Mouse (Mus musculus): ENCODE data around the gene Grm3.

DNA sequence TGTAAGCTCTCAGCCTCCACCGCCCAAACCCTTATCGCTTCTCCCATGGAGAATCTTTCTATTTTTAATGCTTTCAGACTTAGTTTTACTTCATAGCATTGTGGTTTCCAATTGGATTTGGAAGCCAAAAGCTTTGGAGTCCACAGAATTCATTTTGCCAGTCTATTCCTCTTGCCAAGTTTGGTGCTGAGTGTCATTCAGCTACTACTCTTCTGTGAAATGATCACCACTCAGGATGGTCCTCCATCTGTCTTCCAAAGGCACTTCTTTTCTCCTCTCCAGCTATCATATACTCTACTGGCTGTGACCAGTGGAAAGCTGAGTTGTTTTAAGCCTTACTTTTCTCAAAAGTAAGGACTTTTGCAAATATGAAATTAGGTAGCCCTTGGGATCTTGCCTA is 86.4 kb downstream of the Grm3 start:
- TF ChIP-seq CTCF (conservative IDR thresholded peaks at IDR 0.05; ENCODE audit: insufficient read depth, insufficient read length, low read depth, low read length) (no peak), POLR2A (IDR thresholded peaks at IDR 0.05; ENCODE audit: low read depth, low read length) (no peak)

Measured in kidney, adult 2 months (tissue).